Mouse (Mus musculus) ES-E14 (cell line): ENCODE data around the gene Hmcn1.

Experiments
- HCFC1 ChIP-seq: IDR thresholded peaks from 2 replicates; pipeline ENCODE4 v1.6.1; 2012; ENCODE audit warnings: low read length, inconsistent platforms, borderline replicate concordance; ENCODE audit not compliant: insufficient read depth
- MAFK ChIP-seq: IDR thresholded peaks from 2 replicates; pipeline ENCODE4 v1.6.1; 2014; ENCODE audit warnings: mild to moderate bottlenecking, low read depth, low read length, inconsistent platforms; ENCODE audit not compliant: insufficient read depth
- ZC3H11A ChIP-seq: IDR thresholded peaks from 2 replicates; pipeline ENCODE4 v1.6.1; 2012; ENCODE audit warnings: low read depth, mild to moderate bottlenecking, inconsistent platforms, low read length, borderline replicate concordance
- ZNF384 ChIP-seq: IDR thresholded peaks from 2 replicates; pipeline ENCODE4 v1.6.1; 2012; ENCODE audit warnings: low read depth, low read length, inconsistent platforms

DNA sequence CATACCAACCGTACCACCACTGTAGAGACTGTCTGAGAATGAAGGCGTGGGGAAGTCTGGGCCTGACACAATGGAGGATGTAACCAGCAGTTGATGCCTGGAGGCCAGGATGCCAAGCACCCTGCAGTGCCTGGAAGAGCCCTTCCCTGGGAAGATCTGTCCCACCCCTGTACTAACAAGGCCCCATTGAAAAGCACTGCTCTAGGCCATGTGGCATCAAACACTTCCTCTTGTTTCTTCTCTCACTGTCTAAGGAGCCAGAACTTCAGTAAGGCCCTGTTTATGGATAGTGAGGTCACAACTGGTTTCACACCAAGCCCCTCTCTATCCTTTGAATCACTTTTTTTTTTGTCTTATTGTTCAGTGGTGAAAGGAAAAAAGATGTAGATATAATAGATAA is 51.1 kb downstream of the Hmcn1 start:
- no peak for TF ChIP-seq HCFC1
- TF ChIP-seq MAFK: no peak
- TF ChIP-seq ZNF384: no peak
- TF ChIP-seq ZC3H11A: no peak
